Mouse (Mus musculus): ENCODE measurements around the gene Cnksr1. TPM values are rescaled to one million over a fixed set of nuclear protein-coding genes. Genes with fewer than 3 reads are reported as not detected.

Cnksr1 gene
- polyA plus RNA-seq, 1 experiment from 2014 or later = 2.1 TPM

DNA sequence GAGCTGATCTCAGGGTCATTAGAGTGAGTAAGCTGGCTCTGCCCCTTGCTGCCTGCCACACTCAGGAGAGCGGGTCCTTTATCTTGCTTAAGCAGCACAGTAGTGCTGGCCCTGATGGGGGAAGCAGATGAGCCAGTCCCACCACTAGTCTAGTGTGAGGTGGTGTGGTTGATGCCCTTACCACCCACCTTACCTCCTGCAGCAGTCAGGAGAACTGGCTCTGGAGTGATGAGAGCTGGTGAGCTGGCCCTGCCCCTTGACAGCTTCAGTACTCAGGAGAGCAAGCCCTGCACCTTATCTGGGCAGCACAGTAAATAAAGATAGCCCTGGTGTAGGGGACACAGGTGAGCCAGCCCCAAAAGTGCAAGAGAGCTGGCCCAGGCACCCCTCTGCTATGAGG, 57.1 kb downstream of the Cnksr1 start:
- Histone ChIP-seq H3K36me3 (no peaks in the 10 kb centered on the region), H3K4me1 (peaks cover 7% of the 10 kb centered on the region), H3K27ac (no peak overlapping the region), H3K9me3 (no peaks in the 10 kb centered on the region), H3K27me3 (no peaks in the 10 kb centered on the region), H3K4me3 (no peak overlapping the region), H3K9ac (no peak overlapping the region), H3K4me2 (replicated peaks) (no peak overlapping the region)
- 100% methylated on average over 1 of the region's 1 CpGs for WGBS
- ATAC-seq (ENCODE audit: insufficient number of reproducible peaks, insufficient read depth, low FRiP score, low TSS enrichment) = 0 out of 2 replicates have a peak, but pooled peaks have one; percentile 56

Other genes starting within 250 kb of the Cnksr1 start
- gene Dhdds, start 237.5 kb downstream of the Cnksr1 start, polyA plus RNA-seq (2016; fragmentation: Nextera tagmentation; extraction: Ambion mirVana) = 45.3 and 50.3 TPM in 2 replicates
- 0.50 and 0.67 TPM in 2 replicates for gene Lin28a, start 219.6 kb downstream of the Cnksr1 start, polyA plus RNA-seq (2016; fragmentation: Nextera tagmentation; extraction: Ambion mirVana)
- not detected in 2 replicates for gene Zfp683, start 184.6 kb downstream of the Cnksr1 start, polyA plus RNA-seq (2016; fragmentation: Nextera tagmentation; extraction: Ambion mirVana)
- 2.9 and 4.0 TPM in 2 replicates for gene Crybg2, start 177.6 kb downstream of the Cnksr1 start, polyA plus RNA-seq (2016; fragmentation: Nextera tagmentation; extraction: Ambion mirVana)
- 8.0 and 8.3 TPM in 2 replicates for gene Cd52, start 143.3 kb downstream of the Cnksr1 start, polyA plus RNA-seq (2016; fragmentation: Nextera tagmentation; extraction: Ambion mirVana)
- 10.4 and 11.5 TPM in 2 replicates for gene Ubxn11, start 135.8 kb downstream of the Cnksr1 start, polyA plus RNA-seq (2016; fragmentation: Nextera tagmentation; extraction: Ambion mirVana)
- 345 and 360 TPM in 2 replicates for gene Sh3bgrl3, start 109.6 kb downstream of the Cnksr1 start, polyA plus RNA-seq (2016; fragmentation: Nextera tagmentation; extraction: Ambion mirVana)
- gene Cep85, start 51.3 kb downstream of the Cnksr1 start, polyA plus RNA-seq (2016; fragmentation: Nextera tagmentation; extraction: Ambion mirVana) = 32.0 and 34.9 TPM in 2 replicates
- gene Gm7534, start 35.4 kb downstream of the Cnksr1 start, polyA plus RNA-seq (2016; fragmentation: Nextera tagmentation; extraction: Ambion mirVana) = not detected in 2 replicates
- gene Catsper4, start 11.0 kb downstream of the Cnksr1 start, polyA plus RNA-seq (2016; fragmentation: Nextera tagmentation; extraction: Ambion mirVana) = 0.15 TPM in 1 of 2 replicates, not detected in the other
- 1.4 and 1.7 TPM in 2 replicates for gene E130218I03Rik, start 5.3 kb upstream of the Cnksr1 start, polyA plus RNA-seq (2016; fragmentation: Nextera tagmentation; extraction: Ambion mirVana)
- gene Zfp593, start 7.2 kb upstream of the Cnksr1 start, polyA plus RNA-seq (2016; fragmentation: Nextera tagmentation; extraction: Ambion mirVana) = 19.5 and 19.8 TPM in 2 replicates
- not detected in 2 replicates for gene Gm30191, start 8.5 kb upstream of the Cnksr1 start, polyA plus RNA-seq (2016; fragmentation: Nextera tagmentation; extraction: Ambion mirVana)
- gene Grrp1, start 15.7 kb upstream of the Cnksr1 start, polyA plus RNA-seq (2016; fragmentation: Nextera tagmentation; extraction: Ambion mirVana) = 6.3 and 6.4 TPM in 2 replicates
- 22.6 and 24.8 TPM in 2 replicates for gene Pdik1l, start 49.5 kb upstream of the Cnksr1 start, polyA plus RNA-seq (2016; fragmentation: Nextera tagmentation; extraction: Ambion mirVana)
- gene Trim63, start 76.7 kb upstream of the Cnksr1 start, polyA plus RNA-seq (2016; fragmentation: Nextera tagmentation; extraction: Ambion mirVana) = 1.2 and 2.6 TPM in 2 replicates
- gene Slc30a2, start 104.8 kb upstream of the Cnksr1 start, polyA plus RNA-seq (2016; fragmentation: Nextera tagmentation; extraction: Ambion mirVana) = 0.05 and 0.20 TPM in 2 replicates
- gene Extl1, start 145.5 kb upstream of the Cnksr1 start, polyA plus RNA-seq (2016; fragmentation: Nextera tagmentation; extraction: Ambion mirVana) = 2.1 and 3.4 TPM in 2 replicates
- gene Pafah2, start 157.9 kb upstream of the Cnksr1 start, polyA plus RNA-seq (2016; fragmentation: Nextera tagmentation; extraction: Ambion mirVana) = 11.2 and 11.7 TPM in 2 replicates
- gene Stmn1, start 229.9 kb upstream of the Cnksr1 start, polyA plus RNA-seq (2016; fragmentation: Nextera tagmentation; extraction: Ambion mirVana) = 2,563 and 2,644 TPM in 2 replicates

Measured in embryonic facial prominence, embryonic 12.5 days (tissue).